Mouse (Mus musculus) ES-E14 (cell line): ENCODE data around the gene Zdhhc14. TPM values are rescaled to one million over a fixed set of nuclear protein-coding genes. Genes with fewer than 3 reads are reported as not detected.

ENCODE experiments used
- DNase-seq: peaks from one replicate; pipeline ENCODE4 v3.0.0-alpha.2; 2013; ENCODE audit warnings: low read depth, low spot score
- H3K27ac ChIP-seq: 2 replicates; pipeline ENCODE4 v1.5.1; 2012; ENCODE audit warnings: low read depth, mild to moderate bottlenecking, low read length, moderate library complexity, mixed read lengths; ENCODE audit not compliant: poor library complexity, insufficient read depth, severe bottlenecking
- H3K36me3 ChIP-seq: 2 replicates; pipeline ENCODE4 v1.6.1; 2012; ENCODE audit warnings: mild to moderate bottlenecking, low read length, moderate library complexity, mixed read lengths; ENCODE audit not compliant: control insufficient read depth, poor library complexity, insufficient read depth, severe bottlenecking
- H3K4me1 ChIP-seq, 2 experiments: fragments of 150-350 bp in 1 of 2; sonication (generic) in 1 of 2; 2 replicates each; pipeline ENCODE4 v1.6.1; 2012; ENCODE audit warnings: low read length in 2 of 2, mild to moderate bottlenecking in 1 of 2, mixed read lengths in 1 of 2; ENCODE audit not compliant: control insufficient read depth in 2 of 2, insufficient read depth in 2 of 2, poor library complexity in 1 of 2
- H3K4me3 ChIP-seq, 2 experiments: fragments of 150-350 bp in 1 of 2; sonication (generic) in 1 of 2; 2 replicates each; pipeline ENCODE4 v1.5.1; 2012; ENCODE audit warnings: low read length in 2 of 2, low read depth in 1 of 2, mild to moderate bottlenecking in 1 of 2, mixed read lengths in 1 of 2; ENCODE audit not compliant: insufficient read depth in 1 of 2, poor library complexity in 1 of 2, severe bottlenecking in 1 of 2
- H3K9ac ChIP-seq: 2 replicates; pipeline ENCODE4 v1.6.1; 2012; ENCODE audit warnings: low read depth, mild to moderate bottlenecking, low read length, mixed read lengths; ENCODE audit not compliant: poor library complexity, insufficient read depth, severe bottlenecking
- H3K9me3 ChIP-seq: fragments of 150-350 bp; sonication (generic); 2 replicates; pipeline ENCODE4 v1.6.1; 2012; ENCODE audit warnings: low read depth, mild to moderate bottlenecking, low read length; ENCODE audit not compliant: control insufficient read depth, insufficient read depth
- CHD2 ChIP-seq: IDR thresholded peaks from 2 replicates; pipeline ENCODE4 v1.6.1; 2014; ENCODE audit warnings: mild to moderate bottlenecking, low read depth, low read length, inconsistent platforms
- HCFC1 ChIP-seq: IDR thresholded peaks from 2 replicates; pipeline ENCODE4 v1.6.1; 2012; ENCODE audit warnings: low read length, inconsistent platforms, borderline replicate concordance; ENCODE audit not compliant: insufficient read depth
- MAFK ChIP-seq: IDR thresholded peaks from 2 replicates; pipeline ENCODE4 v1.6.1; 2014; ENCODE audit warnings: mild to moderate bottlenecking, low read depth, low read length, inconsistent platforms; ENCODE audit not compliant: insufficient read depth
- ZC3H11A ChIP-seq: IDR thresholded peaks from 2 replicates; pipeline ENCODE4 v1.6.1; 2012; ENCODE audit warnings: low read depth, mild to moderate bottlenecking, inconsistent platforms, low read length, borderline replicate concordance
- ZNF384 ChIP-seq: IDR thresholded peaks from 2 replicates; pipeline ENCODE4 v1.6.1; 2012; ENCODE audit warnings: low read depth, low read length, inconsistent platforms
- in situ Hi-C, 2 experiments: fragments of 600-800 bp; cut with MboI; formaldehyde crosslinking; loops; one replicate each; pipeline ENCODE4 v1.15.1; 2025; ENCODE audit warnings: low sequenced_read_pairs in 2 of 2, inconsistent platforms in 1 of 2; ENCODE audit not compliant: unreplicated experiment in 2 of 2
- total RNA-seq: library from RNA; depleted of rRNA; stranded (reverse); fragments of 300-350 nt; gene quantifications from 2 replicates; pipeline ENCODE4 v1.2.3, GENCODE M21; 2012

The Zdhhc14 gene
- total RNA-seq, 1 experiment, result 0.76 TPM

GRCm38 (mm10) chr17:5552036-5552760 is 59.8 kb downstream of the Zdhhc14 start:
- TF ChIP-seq CHD2 (no peak), ZC3H11A (no peak), HCFC1 (no peak), ZNF384 (no peak), MAFK (no peak)
- Histone ChIP-seq H3K36me3 (no peaks in the 10 kb centered on the region), H3K9ac (no peak overlapping the region), H3K9me3 (no peaks in the 10 kb centered on the region), H3K4me3 (no peak overlapping the region), H3K4me1 (peaks cover 0 to 2% of the 10 kb centered on the region in 2 experiments; a peak in 1 of 4 replicates), H3K27ac (no peak overlapping the region)
- no peak for DNase-seq
- in situ Hi-C loops, result no loop called here

- H3K9me3 ChIP-seq, result no peaks in the 10 kb centered on the region
- no peak for TF ChIP-seq MAFK
- TF ChIP-seq ZNF384, result no peak
- no peak for TF ChIP-seq ZC3H11A
- no peak for TF ChIP-seq CHD2
- no peak overlapping the region for H3K4me3 ChIP-seq
- in situ Hi-C loops, result no loop called here
- H3K27ac ChIP-seq, result no peak overlapping the region
- peaks cover 0 to 2% of the 10 kb centered on the region in 2 experiments; a peak in 1 of 4 replicates for H3K4me1 ChIP-seq
- no peak for DNase-seq
- H3K9ac ChIP-seq, result no peak overlapping the region
- no peaks in the 10 kb centered on the region for H3K36me3 ChIP-seq
These were observed 61.2 kb downstream of the Zdhhc14 start for GRCm38 (mm10) chr17:5553556-5553955.

GRCm38 (mm10) chr17:5554573-5554972 is 62.2 kb downstream of the Zdhhc14 start:
- no peak overlapping the region for H3K9ac ChIP-seq
- H3K9me3 ChIP-seq, result no peaks in the 10 kb centered on the region
- H3K27ac ChIP-seq, result no peak overlapping the region
- no peak for TF ChIP-seq MAFK
- no peak for TF ChIP-seq ZNF384
- TF ChIP-seq ZC3H11A, result no peak
- TF ChIP-seq CHD2, result no peak
- TF ChIP-seq HCFC1, result no peak
- peaks cover 0 to 2% of the 10 kb centered on the region in 2 experiments; a peak in 1 of 4 replicates for H3K4me1 ChIP-seq
- H3K36me3 ChIP-seq, result no peaks in the 10 kb centered on the region
- H3K4me3 ChIP-seq, result no peak overlapping the region
- in situ Hi-C loops, result no loop called here
- DNase-seq, result no peak

- peaks cover 0 to 2% of the 10 kb centered on the region in 2 experiments; a peak in 1 of 4 replicates for H3K4me1 ChIP-seq
- no peak for TF ChIP-seq ZC3H11A
- TF ChIP-seq HCFC1, result no peak
- no peak for TF ChIP-seq CHD2
- TF ChIP-seq ZNF384, result no peak
- no peak for TF ChIP-seq MAFK
- no peaks in the 10 kb centered on the region for H3K9me3 ChIP-seq
- H3K4me3 ChIP-seq, result no peak overlapping the region
- H3K27ac ChIP-seq, result no peak overlapping the region
- H3K36me3 ChIP-seq, result no peaks in the 10 kb centered on the region
- in situ Hi-C loops, result no loop called here
- no peak overlapping the region for H3K9ac ChIP-seq
- no peak for DNase-seq
These were observed 64.2 kb downstream of the Zdhhc14 start for GRCm38 (mm10) chr17:5556568-5556967.

- Histone ChIP-seq H3K4me3 (no peak overlapping the region), H3K4me1 (no peaks in the 10 kb centered on the region), H3K27ac (no peak overlapping the region), H3K9ac (no peak overlapping the region), H3K36me3 (no peaks in the 10 kb centered on the region), H3K9me3 (no peaks in the 10 kb centered on the region)
- in situ Hi-C loops, result no loop called here
- no peak for TF ChIP-seq CHD2
- no peak for TF ChIP-seq HCFC1
- no peak for TF ChIP-seq ZC3H11A
- DNase-seq, result no peak
These were observed 67.9 kb downstream of the Zdhhc14 start for GRCm38 (mm10) chr17:5560212-5560611.
